Mouse (Mus musculus) neural tube, embryonic 12.5 days (tissue): ENCODE measurements around the gene Rab5if. TPM values are rescaled to one million over a fixed set of nuclear protein-coding genes. Genes with fewer than 3 reads are reported as not detected.

Experiments
- ATAC-seq: fragments of 200-750 bp; cut with Nextera tagmentation; 2 replicates; pipeline ENCODE4 v1.8.0; 2017; ENCODE audit warnings: low read depth, mild to moderate bottlenecking, moderate TSS enrichment, moderate library complexity; ENCODE audit not compliant: low FRiP score
- H3K27ac ChIP-seq: fragments of 300-500 bp; sonication (generic); 2 replicates; pipeline ENCODE4 v1.5.1; 2016
- H3K27me3 ChIP-seq: fragments of 300-500 bp; sonication (generic); replicated peaks from 2 replicates; pipeline ENCODE4 v1.6.1; 2016; ENCODE audit warnings: mild to moderate bottlenecking
- H3K36me3 ChIP-seq: fragments of 300-500 bp; sonication (generic); 2 replicates; pipeline ENCODE4 v1.6.1; 2016; ENCODE audit warnings: mild to moderate bottlenecking
- H3K4me1 ChIP-seq: fragments of 300-500 bp; sonication (generic); 2 replicates; pipeline ENCODE4 v1.6.1; 2016
- H3K4me2 ChIP-seq: fragments of 300-500 bp; sonication (generic); replicated peaks from 2 replicates; pipeline ENCODE4 v1.6.1; 2016; ENCODE audit warnings: mild to moderate bottlenecking
- H3K4me3 ChIP-seq: fragments of 300-500 bp; sonication (generic); 2 replicates; pipeline ENCODE4 v1.5.1; 2016
- H3K9ac ChIP-seq: fragments of 300-500 bp; sonication (generic); 2 replicates; pipeline ENCODE4 v1.6.1; 2016; ENCODE audit warnings: mild to moderate bottlenecking
- H3K9me3 ChIP-seq: fragments of 300-500 bp; sonication (generic); 2 replicates; pipeline ENCODE4 v1.6.1; 2016; ENCODE audit warnings: mild to moderate bottlenecking
- WGBS: fragments of 180-500 bp; shearing (Covaris S2); methylation state at CpG from one replicate; pipeline ENCODE4 v1.1.7; 2016; 5-methylcytosine and 5-hydroxymethylcytosine counted together
- polyA plus RNA-seq: library from polyadenylated mRNA; unstranded; fragments of >200 nt; fragmentation: Nextera tagmentation; extraction: Ambion mirVana; gene quantifications from 2 replicates; pipeline ENCODE4 v1.2.1, GENCODE M21; 2016

Gene Rab5if
- polyA plus RNA-seq, 1 experiment from 2014 or later = 169 TPM

DNA sequence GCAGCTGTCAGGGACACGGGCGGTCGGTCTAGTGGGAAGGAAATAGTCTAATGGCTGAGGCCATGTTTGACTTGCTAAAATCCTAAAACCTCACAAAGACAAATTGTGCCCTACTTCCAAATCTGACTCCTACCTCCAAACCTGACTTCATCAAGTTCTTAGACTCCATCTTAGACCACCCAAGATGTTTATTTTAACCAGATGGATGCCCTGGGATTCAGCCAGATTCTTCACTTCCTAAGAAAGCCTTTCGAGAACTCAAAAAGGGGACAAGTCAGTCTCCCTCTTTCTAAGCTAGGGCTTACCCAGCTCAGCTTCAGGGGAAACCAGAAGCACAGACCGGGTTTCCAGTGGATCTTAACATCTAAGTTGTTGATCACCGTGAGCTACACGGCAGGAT is 4.3 kb upstream of the Rab5if start:
- no peak for ATAC-seq
- no peak overlapping the region for H3K4me3 ChIP-seq
- H3K4me1 ChIP-seq = peaks cover 9% of the 10 kb centered on the region
- no peaks in the 10 kb centered on the region for H3K9me3 ChIP-seq
- no peak overlapping the region for H3K9ac ChIP-seq
- whole genome bisulfite sequencing = 91% methylated on average over 7 of the region's 7 CpGs
- no peak overlapping the region for H3K27ac ChIP-seq
- peaks cover 29% of the 10 kb centered on the region for H3K36me3 ChIP-seq
- no peak overlapping the region for H3K4me2 ChIP-seq
- H3K27me3 ChIP-seq = no peaks in the 10 kb centered on the region

DNA sequence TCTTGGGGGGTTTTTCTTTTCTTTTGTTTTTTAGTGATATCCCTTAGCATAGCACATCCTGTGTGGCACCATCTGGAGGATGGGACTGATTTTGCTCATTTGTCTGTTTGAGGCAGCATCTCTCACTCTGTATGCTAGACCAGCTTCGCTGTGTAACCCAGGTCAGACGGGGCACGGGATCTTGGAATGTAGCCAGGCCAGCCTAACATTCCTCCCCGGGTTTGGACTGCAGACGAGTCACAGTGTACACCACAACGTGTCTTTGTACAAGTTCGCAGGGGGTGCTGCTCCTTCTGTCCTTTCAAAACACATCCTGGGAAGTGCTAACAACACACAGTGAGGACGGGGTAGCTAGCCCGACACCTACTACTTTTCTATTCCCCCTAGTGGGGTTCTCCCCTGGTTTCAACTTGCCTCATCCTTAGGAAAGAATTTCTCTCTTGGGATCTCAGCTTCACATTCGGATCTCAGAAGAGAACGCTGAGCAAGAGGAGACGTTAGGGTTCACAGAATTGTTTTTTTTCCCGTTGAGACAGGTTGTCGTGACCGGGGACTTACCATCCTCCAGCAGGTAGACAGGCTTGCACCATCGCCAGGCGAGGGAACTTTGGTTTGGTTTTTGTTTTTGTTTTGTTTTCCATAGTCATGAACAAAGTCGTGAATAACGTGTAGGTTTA is 749 bp upstream of the Rab5if start:
- peak; percentile 49 for ATAC-seq
- H3K9ac ChIP-seq = peak overlapping the region; percentile 98
- H3K4me1 ChIP-seq = peaks cover 19% of the 10 kb centered on the region
- peak overlapping the region; percentile 51 for H3K27ac ChIP-seq
- 1% methylated on average over 19 of the region's 19 CpGs for WGBS
- peak overlapping the region; percentile 97 for H3K4me3 ChIP-seq
- peak overlapping the region; percentile 80 for H3K4me2 ChIP-seq
- no peaks in the 10 kb centered on the region for H3K9me3 ChIP-seq
- peaks cover 29% of the 10 kb centered on the region for H3K36me3 ChIP-seq
- no peaks in the 10 kb centered on the region for H3K27me3 ChIP-seq

DNA sequence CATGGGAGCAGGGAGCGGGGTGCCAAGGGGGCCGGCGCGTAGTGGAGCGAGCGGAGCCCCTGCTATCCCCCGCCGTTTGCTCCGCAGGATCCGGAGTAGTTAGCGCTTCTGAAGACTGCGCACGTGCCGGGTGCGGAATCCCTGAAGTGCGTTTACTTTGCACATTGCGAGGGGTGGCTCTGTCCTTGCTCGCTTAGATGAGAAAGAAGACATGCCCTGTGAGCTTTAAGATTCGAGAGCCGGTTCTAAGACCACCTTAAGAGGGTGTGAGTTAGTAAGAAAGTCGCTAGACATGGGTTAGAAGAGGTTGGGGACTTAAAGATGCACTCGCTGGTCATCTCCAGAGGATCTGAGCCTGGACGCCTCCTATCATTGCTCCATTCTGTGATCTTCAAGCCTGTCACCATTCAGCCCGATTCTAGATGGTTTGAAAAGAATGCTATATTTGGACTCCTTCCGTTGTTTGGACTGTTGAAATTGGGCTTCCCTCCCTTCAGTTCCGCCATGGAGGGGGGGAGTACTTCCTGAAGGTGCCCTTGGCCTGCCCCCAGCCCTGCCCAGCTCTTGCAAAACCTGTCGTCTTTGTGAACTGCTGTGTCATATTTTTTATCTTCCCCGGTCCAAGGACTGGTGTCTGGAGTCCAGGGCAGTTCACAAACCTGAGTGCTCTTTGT is 696 bp downstream of the Rab5if start:
- peaks cover 19% of the 10 kb centered on the region for H3K4me1 ChIP-seq
- H3K27ac ChIP-seq = peak overlapping the region; percentile 51; the same call in 1 of the 2 replicates
- no peaks in the 10 kb centered on the region for H3K9me3 ChIP-seq
- no peaks in the 10 kb centered on the region for H3K27me3 ChIP-seq
- ATAC-seq = no peak
- H3K36me3 ChIP-seq = peaks cover 30% of the 10 kb centered on the region
- H3K9ac ChIP-seq = peak overlapping the region; percentile 98
- 3% methylated on average over 28 of the region's 28 CpGs for WGBS
- H3K4me2 ChIP-seq = peak overlapping the region; percentile 93
- H3K4me3 ChIP-seq = peak overlapping the region; percentile 97

DNA sequence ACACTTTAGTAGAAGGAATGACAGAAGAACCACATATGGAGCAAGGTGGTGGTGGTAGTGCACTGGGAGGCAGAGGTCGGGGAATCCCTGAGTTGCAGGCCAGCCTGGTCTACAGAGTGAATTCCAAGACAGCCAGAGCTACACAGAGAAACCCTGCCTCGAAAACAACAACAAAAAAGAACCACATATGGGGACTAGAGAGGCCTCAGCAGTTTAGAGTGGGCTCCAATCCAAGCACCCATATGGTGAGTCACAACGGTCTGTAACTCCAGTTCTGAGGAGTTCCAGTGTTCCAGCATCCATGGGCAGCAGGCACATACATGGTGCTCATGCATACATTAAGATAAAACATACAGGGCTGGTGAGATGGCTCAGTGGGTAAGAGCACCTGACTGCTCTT is 1.6 kb downstream of the Rab5if start:
- WGBS = 87% methylated on average over 3 of the region's 3 CpGs
- Histone ChIP-seq H3K27me3 (no peaks in the 10 kb centered on the region), H3K36me3 (peaks cover 38% of the 10 kb centered on the region), H3K4me1 (peaks cover 19% of the 10 kb centered on the region), H3K4me3 (peak overlapping the region; percentile 97; the same call in 1 of the 2 replicates), H3K27ac (no peak overlapping the region), H3K9ac (no peak overlapping the region), H3K9me3 (no peaks in the 10 kb centered on the region), H3K4me2 (peak overlapping the region; percentile 93)
- no peak for ATAC-seq

DNA sequence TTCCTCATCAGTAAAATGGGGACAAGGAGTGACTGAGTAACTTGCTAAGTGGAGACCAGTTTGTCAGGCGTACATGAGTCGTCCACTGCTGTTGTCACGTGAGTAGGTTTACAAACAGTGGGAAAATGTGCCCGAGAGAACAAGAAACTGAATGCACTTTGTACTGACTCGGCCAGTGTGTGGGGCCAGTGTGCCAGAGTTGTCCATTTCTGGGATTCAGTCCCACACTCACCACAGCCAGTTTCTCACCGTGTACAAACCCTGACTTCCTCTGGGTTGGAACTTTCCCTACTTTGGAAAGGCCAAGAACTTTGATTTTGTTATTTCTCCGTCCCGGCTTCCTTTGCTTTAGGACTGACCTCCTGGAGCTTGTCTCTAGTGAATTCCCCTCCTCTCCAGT is 6.1 kb downstream of the Rab5if start:
- H3K4me3 ChIP-seq = no peak overlapping the region
- H3K27me3 ChIP-seq = no peaks in the 10 kb centered on the region
- H3K4me1 ChIP-seq = peaks cover 6% of the 10 kb centered on the region
- H3K9ac ChIP-seq = no peak overlapping the region
- peaks cover 71% of the 10 kb centered on the region for H3K36me3 ChIP-seq
- no peaks in the 10 kb centered on the region for H3K9me3 ChIP-seq
- no peak overlapping the region for H3K4me2 ChIP-seq
- 87% methylated on average over 8 of the region's 8 CpGs for WGBS
- ATAC-seq = no peak
- H3K27ac ChIP-seq = no peak overlapping the region

DNA sequence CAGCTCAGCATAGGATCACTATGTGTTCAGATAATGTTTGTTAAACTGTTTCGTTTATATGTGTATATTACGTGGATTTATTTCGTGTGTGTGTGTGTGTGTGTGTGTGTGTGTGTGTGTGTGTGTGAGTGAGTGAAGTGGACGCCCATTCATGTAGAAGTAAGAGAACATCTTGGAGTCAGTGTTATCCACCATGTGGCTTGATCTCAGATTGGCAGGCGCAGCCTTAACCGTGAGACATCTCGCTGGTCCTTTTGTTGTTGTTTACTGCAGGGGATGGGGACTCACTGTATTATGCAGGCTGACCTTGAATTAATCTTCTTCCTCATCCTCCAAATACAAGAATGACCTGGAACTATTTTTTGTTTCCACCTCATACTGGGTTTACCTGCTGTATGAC is 6.6 kb downstream of the Rab5if start:
- Histone ChIP-seq H3K4me3 (no peak overlapping the region), H3K9me3 (no peaks in the 10 kb centered on the region), H3K36me3 (peaks cover 76% of the 10 kb centered on the region), H3K9ac (no peak overlapping the region), H3K4me2 (no peak overlapping the region), H3K4me1 (peaks cover under 1% of the 10 kb centered on the region; the same call in 1 of the 2 replicates), H3K27ac (no peak overlapping the region), H3K27me3 (no peaks in the 10 kb centered on the region)
- ATAC-seq = no peak
- WGBS = 91% methylated on average over 7 of the region's 7 CpGs

DNA sequence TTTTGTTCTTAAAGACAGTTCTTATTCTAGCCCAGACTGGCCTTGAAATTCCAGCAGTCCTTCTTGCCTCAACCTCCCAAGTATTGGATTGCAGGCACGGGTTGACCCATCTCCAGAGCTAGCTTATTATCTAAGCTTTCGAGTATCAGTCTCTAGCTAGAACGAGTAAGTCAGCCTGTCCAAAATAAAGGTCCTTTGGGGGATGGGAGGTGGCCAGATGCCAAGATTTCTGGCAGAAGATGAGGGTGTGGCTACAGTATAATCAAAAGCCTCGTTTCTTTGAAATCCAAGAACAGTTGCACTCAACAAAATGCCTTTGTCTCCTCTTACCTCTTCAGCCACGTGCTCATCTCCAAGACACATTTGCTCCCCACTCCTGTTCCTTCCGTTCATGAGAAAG is 7.6 kb downstream of the Rab5if start:
- H3K4me3 ChIP-seq = no peak overlapping the region
- no peaks in the 10 kb centered on the region for H3K27me3 ChIP-seq
- H3K9me3 ChIP-seq = no peaks in the 10 kb centered on the region
- no peak for ATAC-seq
- no peak overlapping the region for H3K27ac ChIP-seq
- WGBS = 71% methylated on average over 6 of the region's 6 CpGs
- no peaks in the 10 kb centered on the region for H3K4me1 ChIP-seq
- H3K4me2 ChIP-seq = no peak overlapping the region
- H3K36me3 ChIP-seq = peaks cover 78% of the 10 kb centered on the region
- H3K9ac ChIP-seq = no peak overlapping the region

DNA sequence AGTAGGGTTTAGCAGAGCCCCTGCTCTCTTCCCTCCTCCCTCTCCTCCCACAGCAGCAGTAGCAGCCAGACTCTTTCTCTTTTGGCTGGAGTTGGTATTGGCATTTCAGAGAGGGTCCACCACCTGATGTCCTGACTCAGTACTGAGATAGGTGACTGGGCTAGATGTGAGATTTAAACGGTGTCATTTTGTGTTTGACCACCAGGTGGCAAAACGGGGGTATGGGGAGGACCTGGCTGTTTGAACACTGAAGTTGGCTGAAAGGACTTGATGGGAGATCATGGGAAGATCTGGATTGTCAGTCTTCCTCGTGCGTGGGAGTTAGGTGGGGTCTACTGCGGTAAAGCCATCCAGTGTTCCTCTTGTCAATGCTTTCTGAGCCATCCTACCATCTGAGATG is 10.7 kb downstream of the Rab5if start:
- H3K4me1 ChIP-seq = no peaks in the 10 kb centered on the region
- no peak; the same call in 1 of the 2 replicates for ATAC-seq
- no peak overlapping the region for H3K4me3 ChIP-seq
- no peak overlapping the region for H3K27ac ChIP-seq
- H3K27me3 ChIP-seq = no peaks in the 10 kb centered on the region
- no peak overlapping the region for H3K4me2 ChIP-seq
- H3K36me3 ChIP-seq = peaks cover 50% of the 10 kb centered on the region
- H3K9ac ChIP-seq = no peak overlapping the region
- 39% methylated on average over 5 of the region's 5 CpGs for WGBS
- no peaks in the 10 kb centered on the region for H3K9me3 ChIP-seq

DNA sequence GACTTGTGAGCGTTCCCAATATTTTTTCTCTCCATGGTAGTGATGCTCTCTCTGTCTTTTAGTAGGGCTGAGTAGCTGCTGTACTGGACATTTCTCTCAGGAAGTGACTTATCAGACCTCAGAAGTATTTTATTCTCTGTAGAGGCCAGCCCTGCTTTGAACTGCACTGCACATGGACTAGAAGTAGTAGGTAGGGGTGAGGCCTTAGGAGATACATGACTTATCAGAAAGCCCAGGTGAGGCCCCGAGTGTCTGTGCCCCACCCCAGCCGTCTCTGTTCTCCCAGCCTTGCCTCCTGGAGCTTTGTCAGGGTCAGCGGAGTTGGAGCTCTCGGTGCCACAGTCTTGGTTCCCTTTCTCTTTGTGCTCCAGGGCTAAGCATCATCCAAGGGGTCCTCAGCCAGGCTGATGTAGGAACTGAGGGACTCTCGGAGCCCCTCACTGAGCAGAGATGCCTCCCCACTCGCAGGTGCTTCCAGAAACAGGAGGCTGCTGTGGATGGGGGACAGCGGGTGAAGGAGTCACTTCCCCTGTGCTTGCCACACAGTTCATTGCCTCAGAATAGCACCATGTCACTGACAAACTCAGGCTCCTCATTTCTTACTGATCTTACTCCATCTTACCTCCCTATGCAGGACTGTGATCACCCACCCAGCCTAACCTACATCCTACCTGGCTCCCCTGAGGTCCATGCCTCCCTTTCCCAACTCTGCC is 11.3 kb downstream of the Rab5if start:
- peaks cover 44% of the 10 kb centered on the region for H3K36me3 ChIP-seq
- H3K27ac ChIP-seq = no peak overlapping the region
- no peak for ATAC-seq
- H3K9ac ChIP-seq = no peak overlapping the region
- WGBS = 93% methylated on average over 8 of the region's 8 CpGs
- no peak overlapping the region for H3K4me3 ChIP-seq
- H3K9me3 ChIP-seq = no peaks in the 10 kb centered on the region
- no peak overlapping the region for H3K4me2 ChIP-seq
- no peaks in the 10 kb centered on the region for H3K27me3 ChIP-seq
- H3K4me1 ChIP-seq = no peaks in the 10 kb centered on the region

DNA sequence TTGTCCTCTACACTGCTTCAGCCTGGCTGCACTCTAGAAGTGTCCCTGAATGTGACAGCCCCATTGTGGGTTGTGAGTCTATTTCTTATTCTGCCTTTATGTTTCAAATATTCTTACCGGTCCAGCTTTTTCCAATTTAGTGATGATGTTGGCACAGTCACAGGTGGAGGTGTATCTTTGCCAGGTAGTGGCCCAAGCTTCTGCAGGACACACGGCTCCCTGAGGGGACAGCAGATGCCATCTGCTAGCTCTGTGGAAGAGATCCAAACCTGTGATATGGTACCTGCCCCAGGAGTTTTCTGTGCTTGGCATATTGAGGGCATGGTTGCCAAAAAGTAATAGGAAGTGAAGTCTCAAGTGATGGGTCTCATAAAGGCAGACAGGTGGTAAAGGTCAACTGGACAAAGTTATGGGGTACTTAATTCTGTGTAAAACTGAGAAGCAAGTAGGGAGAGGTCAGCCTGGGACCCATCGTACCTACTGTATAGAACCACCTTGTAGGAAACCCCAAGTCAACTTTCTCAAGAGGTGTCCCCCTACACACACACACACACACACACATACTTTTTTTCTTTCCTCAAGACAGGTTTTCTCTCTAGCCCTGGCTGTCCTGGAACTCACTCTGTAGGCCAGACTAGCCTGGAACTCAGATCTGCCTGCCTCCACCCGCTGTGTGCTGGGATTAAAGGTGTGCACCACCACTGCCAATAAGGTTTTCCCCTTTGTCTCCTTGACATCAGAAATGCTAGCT is 12.0 kb downstream of the Rab5if start:
- 98% methylated on average over 4 of the region's 4 CpGs for WGBS
- Histone ChIP-seq H3K4me1 (no peaks in the 10 kb centered on the region), H3K4me3 (no peak overlapping the region), H3K4me2 (no peak overlapping the region), H3K9ac (no peak overlapping the region), H3K36me3 (peaks cover 37% of the 10 kb centered on the region), H3K27me3 (no peaks in the 10 kb centered on the region), H3K9me3 (no peaks in the 10 kb centered on the region), H3K27ac (no peak overlapping the region)
- no peak for ATAC-seq

DNA sequence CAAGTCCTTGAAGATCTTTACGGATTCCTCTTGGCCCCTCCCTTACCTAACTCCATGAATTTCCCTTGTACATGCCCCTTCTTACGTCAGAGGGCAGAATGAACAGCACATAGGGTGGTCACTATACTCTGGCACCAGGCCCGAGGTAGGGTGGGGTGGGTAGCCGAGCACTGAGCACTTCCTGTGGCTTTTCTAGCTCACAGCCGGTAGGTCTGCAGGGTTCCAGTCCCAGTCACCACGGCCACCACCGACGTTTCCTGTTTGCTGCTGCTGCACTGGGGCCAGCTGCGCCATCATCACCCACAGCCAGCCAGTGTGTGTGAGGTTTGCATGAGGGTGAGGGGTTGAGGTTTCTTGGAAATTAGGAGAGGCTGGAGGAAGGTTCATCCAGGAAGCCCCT is 14.8 kb downstream of the Rab5if start:
- Histone ChIP-seq H3K4me2 (no peak overlapping the region), H3K36me3 (peaks cover 17% of the 10 kb centered on the region), H3K4me1 (no peaks in the 10 kb centered on the region), H3K9ac (no peak overlapping the region), H3K9me3 (no peaks in the 10 kb centered on the region), H3K27me3 (no peaks in the 10 kb centered on the region), H3K4me3 (no peak overlapping the region), H3K27ac (no peak overlapping the region)
- no peak for ATAC-seq
- WGBS = 73% methylated on average over 9 of the region's 9 CpGs

DNA sequence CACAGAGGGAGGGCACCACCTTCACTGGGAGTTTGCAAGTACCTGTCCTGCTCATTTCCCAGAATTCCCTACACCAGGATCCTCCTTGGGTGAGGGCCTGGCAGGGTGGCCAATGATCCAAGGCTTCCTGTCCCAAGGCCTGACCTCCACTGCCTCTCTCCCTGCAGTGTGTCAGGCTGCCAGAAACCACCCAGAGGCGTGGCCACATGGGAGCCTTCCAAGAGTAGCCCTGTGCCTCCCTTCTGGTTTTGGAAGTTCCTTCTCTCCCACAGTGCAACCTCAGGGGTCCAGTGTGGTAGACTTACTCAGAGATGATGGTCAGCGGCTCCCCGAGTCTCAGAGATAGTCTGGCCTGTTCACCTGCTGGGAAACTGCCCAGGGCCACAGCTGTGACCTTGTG is 16.6 kb downstream of the Rab5if start:
- no peak for ATAC-seq
- Histone ChIP-seq H3K9me3 (no peaks in the 10 kb centered on the region), H3K4me2 (no peak overlapping the region), H3K4me3 (no peak overlapping the region), H3K27ac (no peak overlapping the region), H3K4me1 (no peaks in the 10 kb centered on the region), H3K36me3 (peaks cover 4% of the 10 kb centered on the region; the same call in 1 of the 2 replicates), H3K27me3 (no peaks in the 10 kb centered on the region), H3K9ac (no peak overlapping the region)
- 82% methylated on average over 3 of the region's 3 CpGs for WGBS
